Mouse (Mus musculus) adrenal gland, postnatal 4 days (tissue): ENCODE results near the gene Krtcap3. TPM values are rescaled to one million over a fixed set of nuclear protein-coding genes. Genes with fewer than 3 reads are reported as not detected.

Experiments used
- DNase-seq, 2 experiments: peaks; one replicate each; pipeline ENCODE4 v3.0.0; 2021 to 2022; ENCODE audit warnings: low spot score in 2 of 2, mixed read lengths in 2 of 2
- total RNA-seq, 2 experiments: library from RNA; stranded (reverse); gene quantifications; 2 replicates each; pipeline ENCODE4 v1.2.3; 2021

The Krtcap3 gene
- total RNA-seq, 2 experiments from 2014 or later = 5.7 to 9.1 TPM

GRCm38 (mm10) chr5:31252795-31253545 lies 1.5 kb downstream of the Krtcap3 start:
- peak in 1 of 2 experiments; percentile 2 for DNase-seq

- peak in 1 of 2 experiments; percentile 2 for DNase-seq
These were observed 2.3 kb downstream of the Krtcap3 start for GRCm38 (mm10) chr5:31253806-31254205.

GRCm38 (mm10) chr5:31254452-31254851 lies 3.0 kb downstream of the Krtcap3 start:
- DNase-seq = no peak

GRCm38 (mm10) chr5:31254901-31255300 lies 3.4 kb downstream of the Krtcap3 start:
- DNase-seq = no peak

- no peak for DNase-seq
These were observed 3.9 kb downstream of the Krtcap3 start for GRCm38 (mm10) chr5:31255381-31255780.

- DNase-seq = no peak
These were observed 4.5 kb downstream of the Krtcap3 start for GRCm38 (mm10) chr5:31255971-31256370.

GRCm38 (mm10) chr5:31257616-31258015 lies 6.1 kb downstream of the Krtcap3 start:
- DNase-seq = no peak

GRCm38 (mm10) chr5:31266101-31266500 lies 14.6 kb downstream of the Krtcap3 start:
- DNase-seq = no peak

GRCm38 (mm10) chr5:31267686-31268085 lies 16.2 kb downstream of the Krtcap3 start:
- no peak for DNase-seq

GRCm38 (mm10) chr5:31273018-31273417 lies 21.5 kb downstream of the Krtcap3 start:
- no peak for DNase-seq

- no peak for DNase-seq
These were observed 27.9 kb downstream of the Krtcap3 start for GRCm38 (mm10) chr5:31279245-31279988.

GRCm38 (mm10) chr5:31288225-31288624 lies 36.7 kb downstream of the Krtcap3 start:
- DNase-seq = no peak

- no peak for DNase-seq
These were observed 37.2 kb downstream of the Krtcap3 start for GRCm38 (mm10) chr5:31288655-31289054.

- DNase-seq = no peak
These were observed 38.2 kb downstream of the Krtcap3 start for GRCm38 (mm10) chr5:31289626-31290230.

- peak; percentile 84 to 87 for DNase-seq
These were observed 39.2 kb downstream of the Krtcap3 start, which contains the start of gene Ift172 for GRCm38 (mm10) chr5:31290521-31291360. Gene Ift172, minus strand, starts transcription at chr5:31291116.

GRCm38 (mm10) chr5:31291361-31291688 lies 39.8 kb downstream of the Krtcap3 start:
- no peak for DNase-seq

- no peak for DNase-seq
These were observed 43.6 kb downstream of the Krtcap3 start for GRCm38 (mm10) chr5:31294964-31295605.

GRCm38 (mm10) chr5:31295606-31296141 lies 44.2 kb downstream of the Krtcap3 start, which contains the start of gene Fndc4:
Gene Fndc4, minus strand, starts transcription at chr5:31296080.
- peak in 1 of 2 experiments; percentile 9 for DNase-seq

GRCm38 (mm10) chr5:31297047-31297757 lies 45.7 kb downstream of the Krtcap3 start, which contains the start of gene Gckr:
Gene Gckr, plus strand, starts transcription at chr5:31297443.
- no peak for DNase-seq
